Mouse (Mus musculus) erythroblast, embryonic 14.5 days (primary cell): Measurements from ENCODE around the gene Prpf6. TPM values are rescaled to one million over a fixed set of nuclear protein-coding genes. Genes with fewer than 3 reads are reported as not detected.

Experiments used
- H3K27me3 ChIP-seq: 2 replicates; pipeline ENCODE4 v1.6.1; 2012; ENCODE audit warnings: inconsistent platforms; ENCODE audit not compliant: control insufficient read depth
- H3K36me3 ChIP-seq: 2 replicates; pipeline ENCODE4 v1.6.1; 2012; ENCODE audit warnings: mild to moderate bottlenecking, inconsistent platforms; ENCODE audit not compliant: control insufficient read depth
- H3K4me1 ChIP-seq: 2 replicates; pipeline ENCODE4 v1.6.1; 2012; ENCODE audit warnings: inconsistent platforms; ENCODE audit not compliant: control insufficient read depth
- H3K4me3 ChIP-seq: replicated peaks from 2 replicates; pipeline ENCODE3; 2012; ENCODE audit warnings: moderate library complexity, mild to moderate bottlenecking, inconsistent platforms
- H3K9me3 ChIP-seq: 2 replicates; pipeline ENCODE4 v1.6.1; 2012; ENCODE audit warnings: low read length, inconsistent platforms, mixed read lengths; ENCODE audit not compliant: control insufficient read depth
- GATA1 ChIP-seq: IDR thresholded peaks from 2 replicates; pipeline ENCODE4 v1.6.1; 2012; ENCODE audit warnings: low read length, inconsistent platforms, mixed read lengths
- TAL1 ChIP-seq: IDR thresholded peaks from 3 replicates; pipeline ENCODE4 v1.6.1; 2012; ENCODE audit warnings: low read length, inconsistent platforms, mixed read lengths
- polyA plus RNA-seq: library from polyadenylated mRNA; stranded (reverse); fragments of >175 nt; gene quantifications from 2 replicates; pipeline ENCODE4 v1.2.3, GENCODE M21; 2012

Prpf6 gene
- polyA plus RNA-seq, 1 experiment = 1.4 TPM

DNA sequence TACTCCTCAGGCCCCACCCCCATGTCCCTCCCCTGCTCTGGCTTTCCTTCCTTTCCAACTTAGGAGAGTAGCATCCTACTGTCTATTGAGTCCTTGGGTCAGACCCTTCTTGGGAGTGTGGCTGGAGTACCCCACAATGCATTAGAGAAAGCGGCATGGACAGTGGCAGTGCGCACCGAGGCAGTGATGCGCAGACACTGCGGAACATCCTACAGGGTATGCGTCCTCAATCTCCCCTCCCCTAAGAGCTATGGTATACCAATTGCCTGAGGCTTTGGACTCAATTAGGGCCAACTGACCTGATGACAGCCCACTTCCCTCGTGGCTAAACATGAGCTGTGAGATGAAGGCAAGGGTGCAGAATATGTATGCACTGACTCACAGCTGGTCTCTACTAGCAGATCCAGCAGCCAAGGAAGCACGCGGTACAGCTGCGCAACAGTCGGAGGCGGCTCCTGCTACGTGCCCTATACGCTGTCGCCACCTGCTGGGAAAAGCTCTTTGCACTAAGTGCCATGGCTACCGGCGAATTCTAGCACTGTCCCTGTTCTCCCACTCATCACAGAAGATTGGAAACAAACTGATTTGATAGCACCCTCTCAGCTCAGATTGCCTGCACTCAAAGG, 67.4 kb downstream of the Prpf6 start:
- peaks cover 6% of the 10 kb centered on the region for H3K4me1 ChIP-seq
- H3K27me3 ChIP-seq = no peaks in the 10 kb centered on the region
- H3K9me3 ChIP-seq = no peaks in the 10 kb centered on the region
- H3K36me3 ChIP-seq = peaks cover 34% of the 10 kb centered on the region
- TF ChIP-seq GATA1 (no peak), TAL1 (no peak)
- H3K4me3 ChIP-seq = no peak overlapping the region

- peaks cover 6% of the 10 kb centered on the region for H3K4me1 ChIP-seq
- no peak overlapping the region for H3K4me3 ChIP-seq
- H3K36me3 ChIP-seq = peaks cover 29% of the 10 kb centered on the region
- H3K27me3 ChIP-seq = no peaks in the 10 kb centered on the region
- TF ChIP-seq TAL1 (no peak), GATA1 (no peak)
- H3K9me3 ChIP-seq = no peaks in the 10 kb centered on the region
These were observed 68.0 kb downstream of the Prpf6 start for GRCm38 (mm10) chr2:181659609-181660055.

DNA sequence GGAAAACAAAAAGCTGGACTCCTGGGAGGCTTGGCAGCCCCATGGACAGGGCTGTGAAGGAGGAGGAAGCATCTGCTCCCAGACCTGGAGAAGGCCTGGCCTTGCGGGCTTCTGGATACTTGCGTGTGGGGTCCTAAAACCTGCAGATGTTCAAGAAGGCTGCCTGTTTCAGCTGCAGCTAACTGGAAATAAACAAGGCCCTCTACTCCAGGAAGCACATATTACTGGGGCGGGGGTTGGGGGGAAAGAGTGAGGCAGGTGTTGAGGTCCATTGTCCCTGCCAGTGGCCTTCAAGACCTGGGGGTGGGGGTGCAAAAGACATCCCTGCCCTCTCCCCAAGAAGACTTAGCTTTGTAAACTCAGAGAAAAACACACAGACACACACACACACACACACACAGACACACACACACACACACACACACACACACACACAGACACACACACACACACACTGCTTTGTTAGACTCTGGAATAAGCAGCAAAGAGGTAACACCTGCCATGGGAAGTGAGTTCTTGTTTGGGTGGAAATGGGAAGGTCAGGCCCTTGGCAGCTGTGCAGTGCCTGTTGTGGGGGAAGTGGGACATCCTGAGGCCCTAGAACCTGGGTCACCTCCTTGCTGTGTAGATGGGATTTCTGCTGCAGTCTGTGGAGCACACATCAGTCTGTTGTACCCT, 71.1 kb downstream of the Prpf6 start:
- Histone ChIP-seq H3K4me3 (no peak overlapping the region), H3K36me3 (peaks cover 2% of the 10 kb centered on the region), H3K9me3 (no peaks in the 10 kb centered on the region), H3K4me1 (peaks cover 6% of the 10 kb centered on the region), H3K27me3 (peaks cover 1% of the 10 kb centered on the region)
- TF ChIP-seq GATA1 = no peak
- no peak for TF ChIP-seq TAL1

DNA sequence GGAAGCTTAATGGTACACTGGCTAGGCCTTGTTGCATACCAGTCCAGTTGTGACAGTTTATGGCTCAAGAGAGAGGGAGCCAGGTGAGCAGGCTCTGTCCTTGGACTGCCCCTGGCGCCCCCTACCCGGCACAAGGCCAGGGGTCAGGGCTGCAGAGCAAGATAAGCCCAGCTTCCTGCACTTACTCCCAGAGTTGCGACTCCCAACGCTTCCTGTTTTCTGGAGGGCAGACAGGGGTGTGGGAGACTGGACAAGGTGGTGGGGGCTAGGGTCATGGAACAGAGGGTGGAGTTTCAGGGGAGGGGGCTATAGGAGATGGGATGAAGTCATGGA, 71.6 kb downstream of the Prpf6 start:
- no peak for TF ChIP-seq GATA1
- no peak for TF ChIP-seq TAL1
- peaks cover 6% of the 10 kb centered on the region for H3K4me1 ChIP-seq
- H3K27me3 ChIP-seq = peaks cover 6% of the 10 kb centered on the region
- no peak overlapping the region for H3K4me3 ChIP-seq
- no peaks in the 10 kb centered on the region; the same call in 1 of the 2 replicates for H3K36me3 ChIP-seq
- no peaks in the 10 kb centered on the region for H3K9me3 ChIP-seq

GRCm38 (mm10) chr2:181670285-181670912, 78.7 kb downstream of the Prpf6 start:
- Histone ChIP-seq H3K27me3 (peaks cover 74% of the 10 kb centered on the region), H3K36me3 (no peaks in the 10 kb centered on the region), H3K4me1 (peaks cover 2% of the 10 kb centered on the region), H3K4me3 (no peak overlapping the region), H3K9me3 (no peaks in the 10 kb centered on the region)
- TF ChIP-seq GATA1 (no peak), TAL1 (no peak)

GRCm38 (mm10) chr2:181670913-181671311, 79.2 kb downstream of the Prpf6 start:
- TF ChIP-seq GATA1 = no peak
- no peak for TF ChIP-seq TAL1
- H3K4me3 ChIP-seq = peak overlapping the region; percentile 7

GRCm38 (mm10) chr2:181671326-181671725, 79.7 kb downstream of the Prpf6 start, which contains the start of gene Sox18:
Gene Sox18 (minus strand): TSS chr2:181671640.
- Histone ChIP-seq H3K4me1 (peaks cover 6% of the 10 kb centered on the region), H3K9me3 (no peaks in the 10 kb centered on the region), H3K4me3 (peak within 1 kb of the TSS; percentile 7), H3K27me3 (peaks cover 77% of the 10 kb centered on the region), H3K36me3 (no peaks in the 10 kb centered on the region)
- TF ChIP-seq TAL1 (no peak), GATA1 (no peak)

More at GRCm38 (mm10) chr2:181670913-181671311, 79.2 kb downstream of the Prpf6 start:
- no peaks in the 10 kb centered on the region for H3K9me3 ChIP-seq
- H3K4me1 ChIP-seq = peaks cover 6% of the 10 kb centered on the region
- peaks cover 77% of the 10 kb centered on the region for H3K27me3 ChIP-seq
- no peaks in the 10 kb centered on the region for H3K36me3 ChIP-seq

DNA sequence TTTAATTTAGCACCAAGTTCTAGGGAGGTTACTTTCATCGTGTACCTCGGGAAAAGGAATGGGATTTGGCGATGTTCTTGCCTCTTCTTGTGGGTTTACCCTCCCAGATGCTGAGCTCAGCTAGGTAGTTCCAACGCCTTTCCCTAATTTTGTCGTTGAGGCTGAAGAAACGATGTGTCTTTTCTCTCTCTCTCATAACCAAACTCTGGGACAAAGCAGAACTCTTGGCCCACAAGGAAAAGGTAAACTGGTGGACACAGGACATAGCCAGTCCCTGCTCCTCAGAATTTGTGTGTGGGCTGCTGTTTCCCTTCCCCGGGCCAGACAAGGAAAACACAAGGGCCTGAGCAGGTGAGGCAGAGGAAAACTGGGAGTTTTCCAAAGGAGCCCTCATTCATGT, 80.3 kb downstream of the Prpf6 start:
- Histone ChIP-seq H3K9me3 (no peaks in the 10 kb centered on the region), H3K27me3 (peaks cover 80% of the 10 kb centered on the region), H3K36me3 (no peaks in the 10 kb centered on the region), H3K4me1 (peaks cover 6% of the 10 kb centered on the region), H3K4me3 (no peak overlapping the region)
- no peak for TF ChIP-seq GATA1
- no peak for TF ChIP-seq TAL1

- Histone ChIP-seq H3K4me1 (peaks cover 6% of the 10 kb centered on the region), H3K4me3 (no peak overlapping the region), H3K9me3 (no peaks in the 10 kb centered on the region), H3K27me3 (peaks cover 74% of the 10 kb centered on the region), H3K36me3 (no peaks in the 10 kb centered on the region)
- no peak for TF ChIP-seq GATA1
- TF ChIP-seq TAL1 = no peak
These were observed 81.8 kb downstream of the Prpf6 start for GRCm38 (mm10) chr2:181673501-181673900.
